Mouse (Mus musculus) lung, postnatal 0 days (tissue): ENCODE measurements around the gene Dock2. TPM values are rescaled to one million over a fixed set of nuclear protein-coding genes. Genes with fewer than 3 reads are reported as not detected.

Source experiments
- ATAC-seq: fragments of 200-750 bp; cut with Nextera tagmentation; 2 replicates; pipeline ENCODE4 v1.8.0; 2017; ENCODE audit warnings: moderate library complexity
- DNase-seq: peaks from one replicate; pipeline ENCODE4 v3.0.0-alpha.2; 2016; ENCODE audit warnings: low spot score
- H3K27ac ChIP-seq: fragments of 300-500 bp; sonication (generic); 2 replicates; pipeline ENCODE4 v1.5.1; 2014; ENCODE audit warnings: antibody characterized with exemption, mild to moderate bottlenecking, low read length, mixed read lengths
- H3K27me3 ChIP-seq: fragments of 300-500 bp; sonication (generic); replicated peaks from 2 replicates; pipeline ENCODE4 v1.6.1; 2014; ENCODE audit warnings: low read length, mixed read lengths; ENCODE audit not compliant: insufficient read depth
- H3K36me3 ChIP-seq: fragments of 300-500 bp; sonication (generic); 2 replicates; pipeline ENCODE4 v1.6.1; 2014; ENCODE audit warnings: low read length, mixed read lengths; ENCODE audit not compliant: insufficient read depth
- H3K4me1 ChIP-seq: fragments of 300-500 bp; sonication (generic); 2 replicates; pipeline ENCODE4 v1.6.1; 2014; ENCODE audit warnings: antibody characterized with exemption, low read depth, low read length, mixed read lengths; ENCODE audit not compliant: insufficient read depth
- H3K4me2 ChIP-seq: fragments of 300-500 bp; sonication (generic); replicated peaks from 2 replicates; pipeline ENCODE4 v1.6.1; 2014; ENCODE audit warnings: low read depth, mild to moderate bottlenecking, low read length, moderate library complexity, mixed read lengths
- H3K4me3 ChIP-seq: fragments of 300-500 bp; sonication (generic); 2 replicates; pipeline ENCODE4 v1.5.1; 2014; ENCODE audit warnings: low read depth, low read length
- H3K9ac ChIP-seq: fragments of 300-500 bp; sonication (generic); replicated peaks from 2 replicates; pipeline ENCODE4 v1.6.1; 2014; ENCODE audit warnings: low read depth, mild to moderate bottlenecking
- H3K9me3 ChIP-seq: fragments of 300-500 bp; sonication (generic); 2 replicates; pipeline ENCODE4 v1.6.1; 2016; ENCODE audit warnings: low read length, mixed read lengths
- CTCF ChIP-seq: IDR thresholded peaks from 2 replicates; pipeline ENCODE4 v1.5.1; 2016; ENCODE audit warnings: antibody characterized with exemption, mild to moderate bottlenecking
- EP300 ChIP-seq: IDR thresholded peaks from 2 replicates; pipeline ENCODE4 v1.6.1; 2016; ENCODE audit warnings: antibody characterized with exemption, mild to moderate bottlenecking, control low read depth
- WGBS: fragments of 180-500 bp; shearing (Covaris S2); extraction: QIAGEN DNeasy Blood & Tissue Kit; methylation state at CpG from one replicate; pipeline ENCODE4 v1.1.7; 2014; 5-methylcytosine and 5-hydroxymethylcytosine counted together
- polyA plus RNA-seq: library from polyadenylated mRNA; unstranded; fragments of >200 nt; fragmentation: Nextera tagmentation; extraction: Ambion mirVana; gene quantifications from 2 replicates; pipeline ENCODE4 v1.2.1, GENCODE M21; 2015

Gene Dock2
- polyA plus RNA-seq, 1 experiment from 2014 or later: 1.8 TPM

DNA sequence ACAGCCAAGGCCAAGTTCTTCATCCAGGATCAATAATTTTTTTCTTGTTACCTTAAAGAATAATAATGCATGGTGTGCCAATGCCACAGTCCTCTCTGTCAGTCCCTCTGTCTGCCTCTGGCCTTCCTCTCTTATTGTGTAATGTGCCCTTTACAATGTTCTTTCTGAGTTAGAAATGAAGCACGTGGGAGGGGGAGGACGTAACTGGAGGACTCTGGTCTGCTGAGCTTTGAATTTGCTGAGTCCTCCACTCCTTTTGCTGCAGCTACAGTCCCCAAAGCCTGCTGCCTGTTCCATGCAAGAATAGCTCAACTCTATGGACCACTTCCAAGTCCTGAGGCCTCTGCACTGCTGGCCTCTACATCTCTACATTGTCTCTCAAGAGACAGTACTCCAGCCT lies 599.4 kb downstream of the Dock2 start:
- peak; percentile 62 for DNase-seq
- H3K36me3 ChIP-seq: no peaks in the 10 kb centered on the region
- no peak overlapping the region for H3K4me2 ChIP-seq
- H3K4me3 ChIP-seq: no peak overlapping the region
- H3K4me1 ChIP-seq: peaks cover 6% of the 10 kb centered on the region; the same call in 1 of the 2 replicates
- WGBS: 45% methylated on average over 2 of the region's 2 CpGs
- no peaks in the 10 kb centered on the region for H3K9me3 ChIP-seq
- no peak overlapping the region for H3K9ac ChIP-seq
- no peak overlapping the region for H3K27ac ChIP-seq
- ATAC-seq: no peak
- TF ChIP-seq CTCF: no peak
- no peak for TF ChIP-seq EP300
- no peaks in the 10 kb centered on the region for H3K27me3 ChIP-seq

DNA sequence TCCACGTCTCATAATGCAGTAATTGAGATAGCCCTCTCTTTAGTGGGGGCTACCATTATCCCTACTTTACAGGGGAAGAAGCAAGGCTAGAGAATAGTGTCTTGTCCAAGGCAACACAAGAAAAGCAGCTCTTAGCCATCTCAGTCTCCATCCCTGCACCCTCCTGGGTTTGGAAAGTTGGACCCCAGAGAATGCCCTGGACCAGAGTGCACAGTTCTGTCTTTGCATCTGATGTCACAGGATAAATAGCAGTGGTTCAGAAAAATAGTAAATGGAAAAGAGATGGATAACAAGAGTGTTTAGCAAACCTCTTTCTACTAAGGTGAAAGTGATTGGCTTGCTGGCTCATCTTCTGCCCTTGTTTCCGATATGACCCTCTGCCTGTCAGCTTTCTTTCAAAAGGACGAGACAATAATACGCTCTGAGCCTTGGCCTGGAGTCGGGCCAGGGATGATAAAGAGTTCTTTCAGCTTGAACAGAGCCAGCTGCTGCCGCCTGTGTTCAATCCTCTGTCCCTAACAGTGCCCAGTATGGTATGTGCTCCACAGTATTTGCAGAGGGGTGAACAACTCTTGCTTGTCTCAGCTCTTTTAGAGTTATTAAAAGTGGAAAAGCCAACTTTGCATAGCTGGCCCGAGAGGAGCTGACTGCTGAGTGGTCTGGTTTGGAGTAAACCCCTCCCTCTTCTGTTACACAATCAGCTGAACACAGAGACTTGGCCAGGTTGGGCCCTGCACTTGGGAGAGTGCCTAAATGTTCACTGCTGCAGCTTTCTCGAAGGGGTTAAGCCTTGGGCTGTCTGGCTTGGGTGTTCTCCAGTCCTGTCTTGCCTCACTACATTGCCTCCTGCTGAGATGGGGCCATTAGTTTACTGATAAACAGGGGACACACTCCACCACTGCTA lies 602.2 kb downstream of the Dock2 start:
- H3K9me3 ChIP-seq: no peaks in the 10 kb centered on the region
- peak overlapping the region; percentile 20; the same call in 1 of the 2 replicates for H3K27ac ChIP-seq
- no peaks in the 10 kb centered on the region for H3K27me3 ChIP-seq
- TF ChIP-seq EP300 (peak; percentile 52; the same call in 1 of the 2 replicates), CTCF (no peak)
- H3K9ac ChIP-seq: no peak overlapping the region
- no peak overlapping the region; the same call in 1 of the 2 replicates for H3K4me2 ChIP-seq
- H3K4me1 ChIP-seq: peaks cover 6% of the 10 kb centered on the region; the same call in 1 of the 2 replicates
- ATAC-seq: peak; percentile 97
- peak; percentile 95 for DNase-seq
- no peaks in the 10 kb centered on the region for H3K36me3 ChIP-seq
- WGBS: 20% methylated on average over 8 of the region's 8 CpGs
- no peak overlapping the region for H3K4me3 ChIP-seq

DNA sequence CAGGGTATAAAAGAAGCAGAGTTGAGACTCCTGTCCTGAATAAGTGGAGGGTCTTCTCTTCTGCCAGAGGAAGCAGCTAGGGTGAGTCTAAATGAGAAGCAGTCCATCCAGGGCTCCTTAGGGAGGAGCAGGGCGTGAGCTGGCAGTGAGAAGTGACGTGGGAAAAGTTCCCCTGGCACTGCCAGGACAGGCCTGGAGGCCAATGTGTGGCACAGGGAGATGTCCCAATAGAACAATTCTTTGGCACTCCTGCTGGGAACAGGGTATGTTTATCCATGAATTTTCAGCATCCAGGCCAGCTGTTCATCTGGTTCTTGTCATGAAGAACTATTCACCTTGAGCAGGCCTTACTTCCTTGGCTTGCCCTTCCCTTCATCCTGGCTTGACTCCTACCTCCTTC lies 604.9 kb downstream of the Dock2 start:
- H3K27ac ChIP-seq: no peak overlapping the region
- DNase-seq (no peak), ATAC-seq (no peak)
- 78% methylated on average over 2 of the region's 2 CpGs for WGBS
- peaks cover 6% of the 10 kb centered on the region; the same call in 1 of the 2 replicates for H3K4me1 ChIP-seq
- no peaks in the 10 kb centered on the region for H3K9me3 ChIP-seq
- no peak overlapping the region for H3K4me3 ChIP-seq
- no peaks in the 10 kb centered on the region for H3K27me3 ChIP-seq
- no peak overlapping the region for H3K4me2 ChIP-seq
- TF ChIP-seq CTCF (no peak), EP300 (no peak)
- H3K9ac ChIP-seq: no peak overlapping the region
- H3K36me3 ChIP-seq: no peaks in the 10 kb centered on the region

Other genes with a start within 250 kb of the Dock2 start
- gene Spdl1, start 49.7 kb upstream of the Dock2 start, polyA plus RNA-seq: 1.1 and 1.7 TPM in 2 replicates